Mouse (Mus musculus) megakaryocyte, adult 5-6 weeks (primary cell): ENCODE data around the gene Mad2l2. TPM values are rescaled to one million over a fixed set of nuclear protein-coding genes. Genes with fewer than 3 reads are reported as not detected.
A peak's percentile ranks its signal among the peaks of the same experiment; 100 is the strongest.
"Not testable (repeated sequence)": the region's sequence is repeated elsewhere in the genome, so short reads cannot be mapped to it uniquely, and the experiment has no call there.

ENCODE experiments used
- ATAC-seq: 2 replicates; pipeline ENCODE4 v1.8.0; 2016; ENCODE audit warnings: mild to moderate bottlenecking, inconsistent platforms; ENCODE audit not compliant: poor library complexity, severe bottlenecking
- total RNA-seq, 2 experiments: library from RNA; stranded (forward) in 1 of 2; stranded (reverse) in 1 of 2; fragments of 153-499, 151-499 nt in 1 of 2; fragments of 221-1000, 200-1000 nt in 1 of 2; gene quantifications; 2 replicates each; pipeline versions ENCODE4 v1.2.3 to v1.2.4; 2015 to 2017

Mad2l2 gene
- total RNA-seq, 2 experiments from 2014 or later: 5.9 to 21.9 TPM

- ATAC-seq: no peak
These were observed 22.4 kb upstream of the Mad2l2 start for GRCm38 (mm10) chr4:148107621-148108291.

GRCm38 (mm10) chr4:148108565-148109100 is 21.6 kb upstream of the Mad2l2 start:
- ATAC-seq: no peak

GRCm38 (mm10) chr4:148109215-148109614 is 21.0 kb upstream of the Mad2l2 start:
- ATAC-seq: no peak

DNA sequence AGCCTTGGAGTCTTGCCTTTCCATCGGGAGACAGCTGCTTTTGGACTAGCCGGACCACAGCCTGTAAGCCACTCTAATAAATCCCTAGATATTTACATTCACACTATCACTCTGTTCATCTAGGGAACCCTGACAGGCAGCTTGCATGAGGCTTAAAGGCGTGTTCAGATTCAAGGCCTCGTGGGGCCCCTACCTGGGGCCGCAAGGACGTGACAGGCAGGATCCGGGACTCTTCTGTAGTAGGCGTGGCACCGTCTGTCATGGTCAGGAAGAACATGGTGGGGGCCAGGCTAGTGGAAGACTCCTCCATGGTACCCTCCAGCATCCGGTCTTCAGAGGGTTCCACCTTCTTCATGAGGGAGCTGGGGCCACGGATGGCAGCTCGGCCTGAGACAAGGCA is 17.7 kb upstream of the Mad2l2 start:
- no peak for ATAC-seq

GRCm38 (mm10) chr4:148114758-148115391 is 15.3 kb upstream of the Mad2l2 start:
- ATAC-seq: peak; percentile 92

GRCm38 (mm10) chr4:148115467-148115866 is 14.7 kb upstream of the Mad2l2 start:
- ATAC-seq: peak; percentile 72

GRCm38 (mm10) chr4:148116657-148117056 is 13.5 kb upstream of the Mad2l2 start:
- ATAC-seq: no peak

DNA sequence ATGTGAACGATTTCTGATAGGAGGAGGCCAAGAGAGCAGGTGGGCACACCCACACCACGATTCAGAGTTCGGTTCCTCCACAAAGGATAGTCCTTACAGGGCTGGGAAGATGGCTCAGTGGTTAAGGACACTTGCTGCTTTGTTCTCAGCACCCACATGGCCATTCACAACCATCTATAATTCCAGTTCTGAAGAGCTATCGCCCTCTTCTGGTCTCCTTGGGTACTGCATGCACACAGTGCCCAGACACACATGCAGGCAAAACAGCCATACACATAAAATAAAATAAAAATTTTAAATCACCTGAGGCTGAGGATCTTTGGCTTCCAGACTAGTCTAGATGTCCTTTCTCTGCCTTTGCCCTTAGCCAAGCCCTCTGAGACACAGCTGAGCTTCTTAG is 12.8 kb upstream of the Mad2l2 start:
- no peak for ATAC-seq

DNA sequence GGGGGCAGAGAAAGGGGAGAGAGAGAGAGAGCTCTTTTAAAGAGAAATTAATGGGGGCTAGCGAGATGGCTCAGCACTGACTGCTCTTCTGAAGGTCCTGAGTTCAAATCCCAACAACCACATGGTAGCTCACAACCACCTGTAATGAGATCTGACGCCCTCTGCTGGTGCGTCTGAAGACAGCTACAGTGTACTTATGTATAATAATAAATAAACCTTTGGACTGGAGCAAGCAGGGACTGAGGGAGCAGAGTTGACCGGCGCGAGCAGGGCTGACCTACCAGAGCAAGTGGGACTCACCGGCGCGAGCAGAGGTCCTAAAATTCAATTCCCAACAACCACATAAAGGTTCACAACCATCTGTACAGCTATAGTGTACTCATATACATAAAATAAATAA is 10.6 kb upstream of the Mad2l2 start:
- ATAC-seq: not testable (repeated sequence)

DNA sequence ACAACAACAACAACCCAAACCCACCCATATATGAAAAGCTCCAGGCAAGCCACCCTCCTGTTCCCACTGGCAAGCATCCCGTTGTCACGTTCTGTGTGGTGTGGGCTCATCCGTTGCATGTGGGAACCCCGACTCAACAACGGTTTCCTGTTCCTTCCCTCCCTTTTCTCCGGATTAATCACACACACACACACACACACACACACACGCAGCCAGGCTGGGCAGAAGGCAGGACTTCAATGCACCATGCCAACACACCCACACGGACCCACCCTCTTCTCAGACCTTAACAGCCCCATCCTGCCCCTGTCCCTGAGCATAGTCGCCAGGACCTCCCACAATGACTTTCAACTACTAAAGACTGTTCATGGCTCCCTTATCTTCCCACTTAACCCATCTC is 9.6 kb upstream of the Mad2l2 start:
- no peak for ATAC-seq

DNA sequence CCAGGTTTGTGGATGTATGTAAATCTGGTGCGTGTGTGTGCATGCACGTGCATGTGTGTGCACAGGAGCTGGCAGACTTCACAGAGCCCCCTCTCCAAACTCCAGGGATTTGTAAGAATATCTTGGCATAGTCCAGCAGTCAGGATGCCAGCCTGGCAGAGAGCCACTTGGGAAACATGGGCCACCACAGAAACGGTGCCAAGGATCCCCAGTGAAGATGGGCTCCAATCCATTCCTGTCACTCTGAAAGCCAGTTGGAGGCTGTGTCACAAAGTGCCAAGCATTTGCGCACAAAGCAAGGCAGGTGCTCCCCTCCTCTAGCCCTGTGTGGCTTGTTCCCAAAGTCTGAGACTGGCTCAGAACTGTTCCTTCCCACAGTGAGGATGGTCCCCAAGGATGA is 8.8 kb upstream of the Mad2l2 start:
- no peak for ATAC-seq

- ATAC-seq: no peak
These were observed 8.0 kb upstream of the Mad2l2 start for GRCm38 (mm10) chr4:148121982-148122693.

GRCm38 (mm10) chr4:148122694-148123066 is 7.5 kb upstream of the Mad2l2 start:
- ATAC-seq: no peak

- no peak for ATAC-seq
These were observed 1.9 kb upstream of the Mad2l2 start for GRCm38 (mm10) chr4:148128241-148128640.

DNA sequence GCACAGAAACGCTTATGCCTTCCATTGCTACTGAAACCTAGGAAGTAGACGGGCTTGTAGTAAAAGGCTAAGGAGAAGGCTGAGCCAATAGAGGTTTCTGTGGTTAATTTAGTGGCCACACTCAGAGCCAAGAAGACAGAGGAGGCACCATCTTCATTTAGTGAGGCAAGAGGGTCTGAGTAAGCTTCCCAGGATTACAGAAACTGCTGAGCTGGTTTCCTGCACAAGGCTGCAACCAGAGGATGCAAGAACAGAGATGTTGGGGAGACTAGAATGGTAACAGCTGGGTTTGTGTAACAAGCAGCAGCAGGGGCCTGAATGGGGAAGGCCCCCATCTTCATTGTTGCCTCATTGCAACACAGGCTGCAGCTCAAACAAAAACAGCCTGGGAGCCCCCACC is 1.5 kb upstream of the Mad2l2 start:
- ATAC-seq: peak; percentile 52

DNA sequence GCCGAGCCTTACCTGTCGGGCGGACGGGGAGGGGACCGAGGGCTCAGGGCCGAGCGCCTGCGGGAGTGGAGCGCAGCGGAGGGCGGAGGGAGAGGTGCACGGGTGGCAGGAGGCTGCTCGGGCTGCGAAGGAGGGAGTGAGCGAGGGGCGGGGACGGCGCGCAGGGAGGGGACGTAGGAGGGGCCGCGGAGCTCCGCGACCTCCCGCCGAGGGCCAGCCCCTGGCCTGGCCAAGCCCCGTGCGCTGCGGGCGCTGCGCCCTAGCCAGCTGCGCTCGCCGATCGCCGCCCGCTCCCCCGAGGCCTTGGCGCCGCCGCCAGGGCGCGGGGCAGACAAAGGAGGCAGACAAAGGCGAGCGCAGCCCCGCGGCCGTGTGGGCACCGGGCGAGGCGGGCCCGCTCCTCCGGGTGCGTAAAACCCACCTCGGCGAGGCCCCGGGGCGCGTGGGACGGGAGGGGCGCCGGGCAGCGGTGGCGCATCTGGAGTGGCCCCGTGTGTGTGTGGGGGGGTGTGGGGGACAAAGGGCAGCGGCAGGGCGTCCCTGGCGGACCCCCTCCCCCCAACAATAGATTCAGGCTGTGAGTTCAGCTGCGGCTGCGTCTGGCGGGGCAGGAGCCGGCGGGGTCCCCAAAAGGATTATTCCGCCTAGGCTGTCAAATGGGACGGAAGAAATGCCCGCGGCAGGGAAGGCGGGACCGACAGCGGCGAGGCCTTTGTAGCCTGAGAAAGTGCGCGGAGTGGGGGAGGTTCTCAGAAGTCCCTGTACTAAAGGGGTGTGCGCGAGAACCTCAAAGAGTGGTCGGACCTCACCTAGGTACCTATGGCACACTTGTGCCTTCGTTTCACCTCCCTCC is 603 bp downstream of the Mad2l2 start, which contains the start of gene Draxin:
TSS of gene Draxin (minus strand) at position 138 of the 853 bp plus-strand sequence.
- ATAC-seq: no peak

GRCm38 (mm10) chr4:148131497-148132081 is 1.4 kb downstream of the Mad2l2 start:
- ATAC-seq: no peak

GRCm38 (mm10) chr4:148134988-148135387 is 4.8 kb downstream of the Mad2l2 start:
- ATAC-seq: peak; percentile 40; the same call in 1 of the 2 replicates

DNA sequence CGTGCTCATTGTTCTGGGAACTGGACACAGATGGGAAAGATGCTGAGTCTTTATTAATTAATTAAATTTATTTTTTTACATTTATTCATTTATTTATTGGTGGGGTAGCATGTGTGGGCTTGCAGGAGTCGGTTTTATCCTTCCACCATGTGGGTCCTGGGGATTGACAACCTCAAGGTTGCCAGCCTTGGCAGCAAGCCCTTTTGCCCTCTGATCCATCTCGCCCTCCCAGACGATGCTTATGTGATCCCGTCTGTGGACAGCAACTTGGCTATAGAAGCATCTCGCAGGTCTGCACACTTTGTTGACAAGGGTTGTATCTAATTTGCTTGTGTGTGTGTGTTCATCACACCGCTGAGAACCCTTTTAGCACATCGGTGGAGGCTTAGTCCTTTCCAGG is 7.3 kb downstream of the Mad2l2 start:
- ATAC-seq: no peak

- peak; percentile 29 for ATAC-seq
These were observed 9.5 kb downstream of the Mad2l2 start for GRCm38 (mm10) chr4:148139767-148140097.
